Mouse (Mus musculus): ENCODE measurements around the gene Prkce. TPM values are rescaled to one million over a fixed set of nuclear protein-coding genes. Genes with fewer than 3 reads are reported as not detected.

Gene Prkce
- polyA plus RNA-seq, 1 experiment from 2014 or later, result 1.1 TPM

GRCm38 (mm10) chr17:86499359-86500045 lies 331.9 kb downstream of the Prkce start:
- H3K79me2 ChIP-seq (ENCODE audit: inconsistent target), result no peaks in the 10 kb centered on the region
- H3K4me3 ChIP-seq (ENCODE audit: inconsistent target), result no peak overlapping the region
- 94% methylated on average over 14 of the region's 15 CpGs for WGBS (ENCODE audit: missing documents)
- H3K36me3 ChIP-seq (ENCODE audit: inconsistent target), result no peaks in the 10 kb centered on the region
- H3K27ac ChIP-seq, result no peak overlapping the region

GRCm38 (mm10) chr17:86501393-86501792 lies 333.8 kb downstream of the Prkce start:
- 95% methylated on average over 4 of the region's 4 CpGs for WGBS (ENCODE audit: missing documents)
- H3K79me2 ChIP-seq (ENCODE audit: inconsistent target), result no peaks in the 10 kb centered on the region
- no peak overlapping the region for H3K4me3 ChIP-seq (ENCODE audit: inconsistent target)
- no peak overlapping the region for H3K27ac ChIP-seq
- no peaks in the 10 kb centered on the region for H3K36me3 ChIP-seq (ENCODE audit: inconsistent target)

GRCm38 (mm10) chr17:86503208-86503897 lies 335.8 kb downstream of the Prkce start:
- Histone ChIP-seq H3K27ac (no peak overlapping the region), H3K4me3 (ENCODE audit: inconsistent target) (no peak overlapping the region), H3K79me2 (ENCODE audit: inconsistent target) (no peaks in the 10 kb centered on the region), H3K36me3 (ENCODE audit: inconsistent target) (no peaks in the 10 kb centered on the region)
- 93% methylated on average over 9 of the region's 9 CpGs for WGBS (ENCODE audit: missing documents)

- H3K79me2 ChIP-seq (ENCODE audit: inconsistent target), result no peaks in the 10 kb centered on the region
Observed at GRCm38 (mm10) chr17:86505183-86505631, 337.6 kb downstream of the Prkce start, which contains the start of gene Gm10309. Gm10309 (minus strand) TSS chr17:86505232.

GRCm38 (mm10) chr17:86506881-86507280 lies 339.3 kb downstream of the Prkce start:
- 79% methylated on average over 5 of the region's 5 CpGs for WGBS (ENCODE audit: missing documents)
- Histone ChIP-seq H3K36me3 (ENCODE audit: inconsistent target) (no peaks in the 10 kb centered on the region), H3K4me3 (ENCODE audit: inconsistent target) (no peak overlapping the region), H3K79me2 (ENCODE audit: inconsistent target) (no peaks in the 10 kb centered on the region), H3K27ac (no peak overlapping the region)

More at GRCm38 (mm10) chr17:86505183-86505631, 337.6 kb downstream of the Prkce start, which contains the start of gene Gm10309:
- H3K4me3 ChIP-seq (ENCODE audit: inconsistent target), result no peak within 1 kb of the TSS
- no peaks in the 10 kb centered on the region for H3K36me3 ChIP-seq (ENCODE audit: inconsistent target)
- 98% methylated on average over 8 of the region's 8 CpGs for WGBS (ENCODE audit: missing documents)
- no peak within 1 kb of the TSS for H3K27ac ChIP-seq

- Histone ChIP-seq H3K4me3 (ENCODE audit: inconsistent target) (no peak overlapping the region), H3K27ac (no peak overlapping the region)
- 75% methylated on average over 19 of the region's 19 CpGs for WGBS (ENCODE audit: missing documents)
Observed at GRCm38 (mm10) chr17:86507342-86508211, 340.0 kb downstream of the Prkce start.

GRCm38 (mm10) chr17:86508212-86508490 lies 340.6 kb downstream of the Prkce start:
- Histone ChIP-seq H3K27ac (no peak overlapping the region), H3K79me2 (ENCODE audit: inconsistent target) (no peaks in the 10 kb centered on the region), H3K36me3 (ENCODE audit: inconsistent target) (no peaks in the 10 kb centered on the region), H3K4me3 (ENCODE audit: inconsistent target) (no peak overlapping the region)
- 90% methylated on average over 3 of the region's 3 CpGs for WGBS (ENCODE audit: missing documents)

More at GRCm38 (mm10) chr17:86507342-86508211, 340.0 kb downstream of the Prkce start:
- no peaks in the 10 kb centered on the region for H3K79me2 ChIP-seq (ENCODE audit: inconsistent target)
- no peaks in the 10 kb centered on the region for H3K36me3 ChIP-seq (ENCODE audit: inconsistent target)

- 97% methylated on average over 5 of the region's 5 CpGs for whole genome bisulfite sequencing (ENCODE audit: missing documents)
- H3K4me3 ChIP-seq (ENCODE audit: inconsistent target), result no peak overlapping the region
- H3K79me2 ChIP-seq (ENCODE audit: inconsistent target), result no peaks in the 10 kb centered on the region
- H3K36me3 ChIP-seq (ENCODE audit: inconsistent target), result no peaks in the 10 kb centered on the region
- no peak overlapping the region for H3K27ac ChIP-seq
Observed at GRCm38 (mm10) chr17:86509871-86510270, 342.3 kb downstream of the Prkce start.

- H3K79me2 ChIP-seq (ENCODE audit: inconsistent target), result no peaks in the 10 kb centered on the region
- H3K4me3 ChIP-seq (ENCODE audit: inconsistent target), result no peak overlapping the region
- H3K27ac ChIP-seq, result no peak overlapping the region
- WGBS (ENCODE audit: missing documents), result 94% methylated on average over 13 of the region's 13 CpGs
- H3K36me3 ChIP-seq (ENCODE audit: inconsistent target), result no peaks in the 10 kb centered on the region
Observed at GRCm38 (mm10) chr17:86514974-86515620, 347.5 kb downstream of the Prkce start.

- 92% methylated on average over 5 of the region's 5 CpGs for WGBS (ENCODE audit: missing documents)
Observed at GRCm38 (mm10) chr17:86516630-86517029, 349.0 kb downstream of the Prkce start.

GRCm38 (mm10) chr17:86518604-86519003 lies 351.0 kb downstream of the Prkce start:
- no peak overlapping the region for H3K27ac ChIP-seq
- 90% methylated on average over 7 of the region's 7 CpGs for WGBS (ENCODE audit: missing documents)
- no peaks in the 10 kb centered on the region for H3K79me2 ChIP-seq (ENCODE audit: inconsistent target)
- no peaks in the 10 kb centered on the region for H3K36me3 ChIP-seq (ENCODE audit: inconsistent target)
- H3K4me3 ChIP-seq (ENCODE audit: inconsistent target), result no peak overlapping the region

More at GRCm38 (mm10) chr17:86516630-86517029, 349.0 kb downstream of the Prkce start:
- Histone ChIP-seq H3K27ac (no peak overlapping the region), H3K36me3 (ENCODE audit: inconsistent target) (no peaks in the 10 kb centered on the region), H3K79me2 (ENCODE audit: inconsistent target) (no peaks in the 10 kb centered on the region), H3K4me3 (ENCODE audit: inconsistent target) (no peak overlapping the region)

- no peak overlapping the region for H3K4me3 ChIP-seq (ENCODE audit: inconsistent target)
- H3K27ac ChIP-seq, result no peak overlapping the region
- 93% methylated on average over 11 of the region's 11 CpGs for WGBS (ENCODE audit: missing documents)
- H3K36me3 ChIP-seq (ENCODE audit: inconsistent target), result no peaks in the 10 kb centered on the region
- H3K79me2 ChIP-seq (ENCODE audit: inconsistent target), result no peaks in the 10 kb centered on the region
Observed at GRCm38 (mm10) chr17:86521252-86521651, 353.7 kb downstream of the Prkce start.

GRCm38 (mm10) chr17:86522649-86523048 lies 355.1 kb downstream of the Prkce start:
- 98% methylated on average over 5 of the region's 5 CpGs for WGBS (ENCODE audit: missing documents)
- H3K36me3 ChIP-seq (ENCODE audit: inconsistent target), result no peaks in the 10 kb centered on the region
- no peak overlapping the region for H3K4me3 ChIP-seq (ENCODE audit: inconsistent target)
- no peak overlapping the region for H3K27ac ChIP-seq
- no peaks in the 10 kb centered on the region for H3K79me2 ChIP-seq (ENCODE audit: inconsistent target)

GRCm38 (mm10) chr17:86523374-86523773 lies 355.8 kb downstream of the Prkce start:
- H3K27ac ChIP-seq, result no peak overlapping the region
- H3K4me3 ChIP-seq (ENCODE audit: inconsistent target), result no peak overlapping the region
- no peaks in the 10 kb centered on the region for H3K36me3 ChIP-seq (ENCODE audit: inconsistent target)
- 93% methylated on average over 3 of the region's 3 CpGs for WGBS (ENCODE audit: missing documents)
- no peaks in the 10 kb centered on the region for H3K79me2 ChIP-seq (ENCODE audit: inconsistent target)
